Mouse (Mus musculus) T-helper 1 cell (primary cell): Measurements from ENCODE around the gene Ostm1.

Experiments used
- in situ Hi-C: fragments of 300-600 bp; cut with MboI, MseI; formaldehyde crosslinking; loops from one replicate; pipeline ENCODE4 v1.15.1; 2025; ENCODE audit warnings: high pct_unique_total_duplicates

Gene Ostm1

DNA sequence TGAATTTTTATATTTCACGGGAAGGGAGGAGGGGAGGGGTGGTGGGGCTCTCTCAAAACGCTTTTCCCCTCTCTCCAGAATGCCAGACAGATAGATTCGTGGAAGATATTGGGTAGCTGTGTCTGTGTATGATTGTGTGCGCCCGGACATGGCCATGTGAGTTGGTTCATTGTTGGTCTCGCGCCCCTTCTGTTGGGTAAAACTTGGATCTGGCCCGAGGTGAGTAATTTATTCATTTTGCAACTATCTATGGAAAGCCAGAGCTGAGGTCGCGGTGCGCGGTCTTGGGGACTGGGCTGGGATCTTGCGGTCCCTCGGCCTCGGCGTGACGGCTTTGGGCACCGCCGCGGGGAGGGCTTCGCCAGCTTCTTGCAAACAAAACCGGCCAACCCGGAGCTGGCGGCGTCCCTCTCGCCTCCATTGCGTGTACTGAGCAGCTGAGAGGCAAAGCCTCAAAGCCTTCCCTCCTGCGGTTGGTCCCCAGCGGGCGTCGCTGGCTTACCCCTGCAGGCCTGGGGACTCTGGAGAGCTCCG, 347 bp downstream of the Ostm1 start:
- in situ Hi-C loops, result no loop called here

DNA sequence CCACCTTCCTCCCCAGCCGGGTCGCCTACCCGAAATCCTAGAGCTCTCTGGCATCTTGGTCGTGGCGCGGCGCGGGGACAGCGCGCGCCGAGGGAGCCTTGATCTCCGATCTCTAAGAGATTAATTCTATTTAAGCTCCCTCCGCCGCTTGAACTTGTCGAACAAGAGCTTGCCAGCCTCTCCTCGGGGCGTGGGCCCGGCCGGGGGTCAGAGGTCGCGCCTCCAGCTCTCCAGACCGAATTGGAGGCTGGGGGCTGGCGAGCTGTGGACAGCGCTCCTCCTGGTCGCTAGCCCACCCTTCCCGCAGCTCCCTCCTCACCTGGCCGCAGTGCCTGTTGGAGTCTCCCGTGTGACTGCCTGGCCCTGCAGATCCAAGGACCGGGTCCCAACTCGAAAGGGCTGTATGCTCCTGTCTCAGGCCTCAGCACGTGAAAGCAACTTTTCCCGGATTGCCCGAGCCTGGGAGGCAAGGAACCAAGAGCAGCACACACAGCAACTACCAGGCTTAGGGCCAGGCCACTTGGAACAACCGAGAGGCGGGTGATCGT, 888 bp downstream of the Ostm1 start:
- in situ Hi-C loops, result no loop called here

- in situ Hi-C loops, result loop anchor here (5.0 kb wide), 1 partner anchor 47 kb away; no protein-coding TSS in a partner anchor
These were observed 1.5 kb downstream of the Ostm1 start for GRCm38 (mm10) chr10:42585156-42585555.

- in situ Hi-C loops, result loop anchor here (5.0 kb wide), 1 partner anchor 47 kb away; no protein-coding TSS in a partner anchor
These were observed 2.1 kb downstream of the Ostm1 start for GRCm38 (mm10) chr10:42585596-42586305.

- in situ Hi-C loops, result loop anchor here (5.0 kb wide), 1 partner anchor 44 kb away; no protein-coding TSS in a partner anchor
These were observed 4.5 kb downstream of the Ostm1 start for GRCm38 (mm10) chr10:42587961-42588750.

- in situ Hi-C loops, result loop anchor here (5.0 kb wide), 1 partner anchor 43 kb away; no protein-coding TSS in a partner anchor
These were observed 5.9 kb downstream of the Ostm1 start for GRCm38 (mm10) chr10:42589505-42589904.

DNA sequence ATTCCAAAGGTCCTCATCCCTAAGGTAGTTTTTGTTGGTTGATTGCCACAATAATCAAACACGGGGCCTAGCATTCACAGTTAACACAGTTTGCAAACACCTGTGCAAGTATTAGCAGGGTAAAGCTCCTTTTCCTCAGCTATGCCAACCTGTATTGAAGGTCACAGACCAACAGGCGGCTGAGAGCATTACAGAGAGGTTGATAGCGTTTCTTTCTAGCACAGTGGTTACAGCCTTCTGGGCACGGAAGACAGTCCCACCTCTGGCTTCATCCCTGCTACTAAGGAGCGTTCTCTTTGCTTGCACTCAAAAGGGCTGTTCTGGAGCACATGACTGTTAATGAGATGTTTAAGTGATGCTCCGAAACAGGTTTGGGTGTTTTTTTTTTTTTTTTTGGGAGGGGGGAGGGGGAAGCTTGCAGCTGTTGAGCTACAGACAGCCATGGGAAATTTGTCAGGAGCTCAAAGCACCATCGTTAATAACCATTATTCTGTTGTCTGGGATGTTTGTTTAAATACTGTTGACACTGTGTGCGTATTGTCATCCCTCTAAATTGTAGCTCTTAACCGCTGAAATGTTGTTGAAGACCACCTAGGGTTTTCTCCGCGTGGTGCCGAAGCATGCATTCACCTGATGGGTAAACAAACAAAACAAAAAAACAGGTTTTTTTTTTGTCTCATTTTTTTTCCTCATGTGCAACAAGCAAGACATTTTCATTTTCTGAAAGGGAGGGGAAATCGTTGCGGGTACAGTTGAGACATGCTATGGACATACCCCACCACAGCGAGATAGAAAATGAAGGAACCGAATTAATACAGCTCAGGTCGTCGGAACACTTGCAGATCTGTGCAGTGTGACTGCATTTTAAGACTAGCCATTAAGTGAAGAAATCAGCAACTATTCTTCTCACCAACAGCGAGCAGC, 6.9 kb downstream of the Ostm1 start:
- in situ Hi-C loops, result no loop called here

DNA sequence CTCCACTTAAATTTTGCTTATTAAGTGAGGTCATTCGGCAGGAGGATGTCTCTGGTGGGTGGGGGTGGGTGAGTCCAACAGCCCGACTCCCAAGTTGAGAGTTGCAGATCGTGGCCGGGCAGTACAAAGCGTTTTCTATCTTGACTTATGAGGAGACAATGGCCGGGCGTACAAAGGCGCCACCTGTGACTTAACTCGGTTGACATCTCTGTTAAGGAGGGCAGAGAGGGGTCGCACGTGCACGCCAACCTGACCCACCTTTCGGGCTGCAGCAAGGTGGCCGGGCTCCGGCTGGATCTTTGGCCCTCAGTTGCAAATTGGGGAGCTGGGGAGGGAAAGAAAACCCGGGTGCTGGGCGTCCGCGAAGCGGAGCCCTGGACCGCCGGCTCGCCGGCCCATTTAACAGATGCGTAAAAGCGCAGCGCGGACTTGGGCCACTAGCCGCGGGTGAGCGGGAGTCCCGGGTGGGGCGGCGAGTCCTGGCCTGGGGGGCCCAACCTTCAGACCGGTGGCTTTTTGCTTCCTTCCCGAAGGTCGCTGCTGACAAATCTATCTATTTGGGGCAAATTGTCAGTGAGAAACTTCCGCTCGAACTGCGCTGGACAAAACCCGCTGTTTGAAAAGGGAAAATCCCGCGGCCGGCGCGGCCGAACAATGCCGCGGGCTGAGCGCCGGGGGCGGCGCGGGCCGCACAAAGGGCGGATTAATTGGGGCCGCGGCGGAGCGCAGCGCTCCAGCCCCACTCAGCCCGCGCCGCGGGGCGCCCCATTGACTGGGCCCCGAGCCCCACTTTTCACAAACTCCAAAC, 7.8 kb downstream of the Ostm1 start:
- in situ Hi-C loops, result no loop called here

DNA sequence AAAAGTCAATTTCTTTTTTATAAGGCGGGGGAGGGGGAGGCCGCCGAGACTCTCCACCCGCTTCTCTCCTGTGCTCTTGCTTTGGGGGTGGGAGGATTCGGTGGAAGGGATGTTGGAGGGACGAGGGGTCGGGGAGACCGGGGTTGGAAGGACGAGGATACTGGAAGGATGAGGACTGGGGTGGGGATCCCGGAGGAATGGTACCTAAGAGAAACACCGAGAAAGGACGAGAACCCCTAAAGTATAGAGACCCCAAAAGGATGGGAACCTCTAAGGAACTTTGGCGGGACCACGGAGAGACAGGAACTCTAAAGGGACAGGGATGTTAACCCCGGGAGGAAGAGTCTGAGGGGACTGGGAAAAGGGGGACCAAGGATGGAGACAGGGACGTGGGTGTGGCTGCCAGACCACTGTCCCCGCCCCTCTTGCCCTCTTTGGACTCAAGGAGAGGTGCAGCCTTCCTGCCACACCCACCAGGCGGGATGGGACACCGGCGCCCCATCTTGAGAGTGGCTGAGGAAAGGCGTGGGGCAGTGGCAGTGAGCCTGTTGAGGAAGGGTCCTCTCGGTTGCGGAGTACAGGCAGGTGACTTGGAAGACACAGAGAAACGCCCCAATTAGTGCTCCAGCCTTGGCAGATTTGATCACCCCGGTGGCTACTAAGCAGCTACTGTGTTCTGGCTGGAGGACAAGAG, 8.5 kb downstream of the Ostm1 start:
- in situ Hi-C loops, result no loop called here

GRCm38 (mm10) chr10:42593201-42593600, 9.6 kb downstream of the Ostm1 start:
- in situ Hi-C loops, result no loop called here

GRCm38 (mm10) chr10:42598615-42599014, 15.0 kb downstream of the Ostm1 start:
- in situ Hi-C loops, result no loop called here

DNA sequence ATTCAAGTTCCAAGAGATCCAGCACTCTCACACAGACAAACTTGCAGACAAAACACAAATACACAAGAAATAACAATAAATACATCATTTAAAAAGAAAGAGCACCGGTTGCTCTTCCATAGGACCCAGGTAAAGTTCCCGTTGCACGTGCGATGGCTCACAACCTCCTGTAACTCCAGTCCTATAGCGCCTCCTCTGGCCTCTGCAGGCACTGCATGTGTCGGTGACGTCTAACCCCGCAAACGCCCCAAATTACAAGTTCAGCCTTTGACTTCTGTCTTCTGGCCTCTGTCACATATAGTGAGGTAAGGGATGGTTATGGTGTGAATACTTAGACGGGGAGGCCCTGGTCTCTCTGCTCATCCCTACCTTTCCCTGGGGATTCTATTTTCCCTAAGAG, 17.9 kb downstream of the Ostm1 start:
- in situ Hi-C loops, result no loop called here

GRCm38 (mm10) chr10:42604874-42605273, 21.3 kb downstream of the Ostm1 start:
- in situ Hi-C loops, result no loop called here

DNA sequence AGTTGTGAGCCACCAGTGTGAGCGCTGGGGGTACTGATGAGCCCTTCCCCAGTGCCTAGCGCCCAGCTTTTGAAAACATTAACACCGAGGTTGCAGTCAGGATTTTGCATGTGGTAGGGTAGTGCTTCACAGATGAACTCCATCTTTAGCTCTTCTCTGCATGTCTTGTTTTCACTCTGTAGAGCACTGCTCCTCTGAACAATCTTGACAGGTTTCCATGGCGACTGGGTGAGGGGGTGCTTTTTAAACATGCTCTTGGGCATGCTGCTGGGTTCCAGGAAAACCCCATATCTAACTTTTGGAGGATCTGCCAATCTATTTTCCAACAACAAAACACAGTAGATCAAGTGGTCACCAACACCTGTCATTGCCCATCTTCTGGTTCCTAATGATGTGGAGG, 23.1 kb downstream of the Ostm1 start:
- in situ Hi-C loops, result no loop called here

DNA sequence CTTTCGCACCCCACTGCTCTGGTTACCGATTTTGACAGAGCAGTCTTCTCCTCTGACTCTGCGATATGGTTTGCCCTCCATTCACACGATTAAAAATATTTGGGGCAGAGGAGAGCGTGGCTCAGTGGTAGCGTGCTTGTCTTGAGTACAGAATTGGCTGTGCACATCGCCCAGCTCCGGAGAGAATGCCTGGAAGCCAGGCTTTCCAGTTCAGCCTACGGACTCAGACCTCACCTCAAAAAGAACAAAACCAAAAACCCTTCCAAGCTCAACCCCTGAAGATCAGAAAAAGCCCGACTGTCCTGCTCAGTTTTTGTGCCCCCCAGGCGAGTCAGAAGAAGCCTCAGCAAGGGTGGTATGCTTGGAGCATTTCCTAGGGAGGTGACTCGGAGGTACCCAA, 29.5 kb downstream of the Ostm1 start:
- in situ Hi-C loops, result no loop called here

DNA sequence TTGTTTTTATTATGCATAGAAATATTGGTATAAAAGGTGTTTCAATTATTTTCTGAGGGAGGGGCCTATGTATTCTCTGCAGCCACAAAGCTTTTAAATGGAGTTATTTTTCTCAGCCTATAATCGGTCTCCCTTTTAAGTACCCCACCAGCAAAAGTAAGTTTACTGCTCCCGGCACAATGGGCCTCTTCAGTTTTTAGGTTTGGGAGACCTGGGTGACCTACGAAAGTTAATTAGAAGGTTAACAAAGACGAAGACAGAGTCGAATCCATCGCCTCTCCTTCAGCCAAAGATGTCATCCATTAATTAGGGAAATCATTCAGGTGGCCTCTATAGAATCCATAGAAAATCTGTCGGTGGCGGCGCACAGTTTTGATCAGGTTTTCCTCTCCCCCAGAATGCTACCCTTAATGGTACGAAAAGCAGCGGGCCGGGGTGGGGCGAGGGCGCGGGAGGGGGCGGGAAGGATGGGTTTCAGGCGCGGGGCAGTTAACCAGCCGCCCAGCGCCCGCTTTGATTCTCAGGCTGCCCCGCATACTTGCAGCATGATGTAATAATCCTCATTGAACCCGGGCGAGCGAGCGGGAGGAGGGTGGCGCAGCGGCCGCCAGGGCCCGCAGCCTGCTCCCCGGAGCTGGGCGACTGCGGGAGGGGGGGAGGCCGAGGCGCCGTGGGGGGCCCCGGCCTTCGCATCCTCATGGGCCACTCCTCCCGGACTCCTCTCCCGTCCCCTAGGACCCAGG, 30.2 kb downstream of the Ostm1 start:
- in situ Hi-C loops, result no loop called here

DNA sequence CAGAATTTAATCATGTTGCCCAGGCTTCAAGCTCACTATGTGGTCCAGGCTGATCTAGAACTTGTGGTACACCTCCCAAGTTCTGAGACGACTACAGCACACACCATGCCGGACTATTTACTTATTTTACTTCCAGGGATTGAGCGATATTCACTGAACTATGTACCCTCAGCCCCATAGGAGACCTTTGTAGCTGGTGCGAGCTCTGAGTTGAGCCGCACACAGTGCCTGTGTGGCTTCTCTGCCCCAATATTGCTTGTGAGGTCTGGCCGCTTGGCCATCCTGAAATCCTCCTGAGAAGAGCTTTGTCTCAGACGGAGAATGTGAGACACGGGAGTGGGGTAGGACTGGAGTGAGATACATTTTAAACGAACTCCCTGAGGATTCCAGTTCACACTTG, 31.1 kb downstream of the Ostm1 start:
- in situ Hi-C loops, result no loop called here

DNA sequence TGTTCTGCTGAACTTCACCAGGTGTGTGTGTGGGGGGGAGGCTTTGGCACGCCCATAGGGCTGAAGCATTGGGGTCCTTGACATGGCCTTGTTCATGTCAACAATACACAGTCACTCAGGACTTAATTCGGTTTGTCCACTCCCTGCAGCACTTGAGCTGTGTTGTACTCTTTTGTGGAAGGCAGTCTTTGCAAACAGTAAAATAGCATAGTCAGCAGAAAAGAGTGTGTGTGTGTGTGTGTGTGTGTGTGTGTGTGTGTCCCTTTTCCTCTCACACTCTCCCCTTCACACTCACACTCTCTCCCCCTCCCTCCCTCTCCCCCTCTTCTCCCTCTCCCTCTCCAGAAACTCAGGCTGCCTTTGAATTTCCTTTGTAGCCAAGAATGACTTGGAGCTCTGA, 34.7 kb downstream of the Ostm1 start:
- in situ Hi-C loops, result no loop called here

- in situ Hi-C loops, result no loop called here
These were observed 42.3 kb downstream of the Ostm1 start for GRCm38 (mm10) chr10:42625907-42626306.
